Mouse (Mus musculus): ENCODE results near the gene 2810459M11Rik.

The 2810459M11Rik gene

DNA sequence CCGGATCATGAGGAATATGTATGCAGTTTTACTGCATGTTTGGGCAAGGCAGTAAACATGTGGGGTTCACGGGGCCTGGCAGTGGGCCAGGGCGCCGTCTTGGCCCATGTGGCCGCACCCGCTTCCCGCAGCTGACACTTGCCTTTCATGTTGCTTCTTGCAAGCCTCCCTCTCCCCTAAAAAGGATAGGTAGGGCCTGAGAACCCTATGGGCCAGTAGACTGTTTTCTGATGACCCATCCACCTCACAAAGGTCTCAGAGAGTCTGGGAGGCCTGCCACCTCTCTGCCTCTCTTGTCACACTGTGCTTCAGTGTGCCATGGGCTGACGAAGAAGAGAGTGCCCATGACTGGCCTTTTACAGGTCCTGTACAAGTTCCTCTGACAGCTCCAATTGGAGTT, 29.1 kb upstream of the 2810459M11Rik start, which contains the start of gene Spata3:
Gene Spata3, plus strand, starts transcription at position 301 of the 400 bp plus-strand sequence.
- H3K4me1 ChIP-seq (replicated peaks; ENCODE audit: low read depth, low read length): peaks cover 19% of the 10 kb centered on the region
- TF ChIP-seq NANOG (IDR thresholded peaks at IDR 0.05; ENCODE audit: borderline replicate concordance, low read length) (no peak), POU5F1 (IDR thresholded peaks at IDR 0.05; ENCODE audit: borderline replicate concordance, low read length) (no peak), CTCF (conservative IDR thresholded peaks at IDR 0.05; ENCODE audit: low read length) (no peak)
- H3K4me3 ChIP-seq (replicated peaks; ENCODE audit: low read length): peak within 1 kb of the TSS; percentile 41
- peaks cover 16% of the 10 kb centered on the region for H3K9me3 ChIP-seq (ENCODE audit: low read length)
- no peaks in the 10 kb centered on the region for H3K36me3 ChIP-seq (ENCODE audit: insufficient read depth, low read length)
- peaks cover 45% of the 10 kb centered on the region for H3K27me3 ChIP-seq (ENCODE audit: insufficient read depth, low read length)

DNA sequence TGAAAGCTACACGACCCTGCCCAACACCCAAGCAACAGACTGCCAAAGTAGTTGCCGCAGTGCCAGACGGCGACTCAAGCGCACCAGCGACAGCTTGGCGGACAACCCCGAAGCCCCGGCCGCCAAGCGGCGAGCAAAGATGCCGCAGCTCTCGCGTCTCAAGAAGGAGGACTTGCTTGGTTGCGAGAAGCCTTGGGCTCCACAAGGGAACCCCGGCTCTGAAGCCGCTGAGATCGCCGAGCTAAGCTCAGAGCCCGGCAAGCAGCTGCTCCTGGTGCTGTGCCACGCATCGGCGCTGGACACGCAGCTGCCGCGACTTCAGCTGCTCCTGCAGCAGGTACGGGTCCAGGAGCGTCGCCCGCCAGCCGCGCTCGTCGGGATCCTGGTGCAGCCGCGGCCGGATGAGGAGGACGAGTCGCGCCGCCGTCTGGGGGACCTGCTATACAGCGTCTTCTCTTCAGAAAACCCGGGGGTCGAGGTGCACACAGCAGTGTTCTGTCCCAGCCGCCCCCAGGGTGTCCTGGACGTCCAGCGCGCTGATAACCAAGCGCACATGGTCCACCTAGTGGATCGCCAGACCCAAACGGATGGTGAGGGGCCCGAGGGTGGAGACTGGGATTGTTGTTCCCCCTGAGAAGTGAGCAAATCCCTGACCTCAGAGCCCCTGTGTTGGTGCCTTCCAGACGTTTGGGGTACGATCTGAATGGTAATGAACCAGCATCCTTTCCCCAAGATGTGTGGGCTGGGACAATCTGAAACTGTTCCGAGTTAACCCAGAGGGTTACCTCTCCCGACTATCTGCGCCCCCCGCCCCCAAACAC, 27.2 kb upstream of the 2810459M11Rik start:
- Histone ChIP-seq H3K4me1 (replicated peaks; ENCODE audit: low read depth, low read length) (peaks cover 30% of the 10 kb centered on the region), H3K36me3 (ENCODE audit: insufficient read depth, low read length) (no peaks in the 10 kb centered on the region), H3K9me3 (ENCODE audit: low read length) (no peaks in the 10 kb centered on the region), H3K4me3 (replicated peaks; ENCODE audit: low read length) (peak overlapping the region; percentile 78), H3K27me3 (ENCODE audit: insufficient read depth, low read length) (peaks cover 50% of the 10 kb centered on the region)
- TF ChIP-seq NANOG (IDR thresholded peaks at IDR 0.05; ENCODE audit: borderline replicate concordance, low read length) (no peak), POU5F1 (IDR thresholded peaks at IDR 0.05; ENCODE audit: borderline replicate concordance, low read length) (no peak), CTCF (conservative IDR thresholded peaks at IDR 0.05; ENCODE audit: low read length) (no peak)

DNA sequence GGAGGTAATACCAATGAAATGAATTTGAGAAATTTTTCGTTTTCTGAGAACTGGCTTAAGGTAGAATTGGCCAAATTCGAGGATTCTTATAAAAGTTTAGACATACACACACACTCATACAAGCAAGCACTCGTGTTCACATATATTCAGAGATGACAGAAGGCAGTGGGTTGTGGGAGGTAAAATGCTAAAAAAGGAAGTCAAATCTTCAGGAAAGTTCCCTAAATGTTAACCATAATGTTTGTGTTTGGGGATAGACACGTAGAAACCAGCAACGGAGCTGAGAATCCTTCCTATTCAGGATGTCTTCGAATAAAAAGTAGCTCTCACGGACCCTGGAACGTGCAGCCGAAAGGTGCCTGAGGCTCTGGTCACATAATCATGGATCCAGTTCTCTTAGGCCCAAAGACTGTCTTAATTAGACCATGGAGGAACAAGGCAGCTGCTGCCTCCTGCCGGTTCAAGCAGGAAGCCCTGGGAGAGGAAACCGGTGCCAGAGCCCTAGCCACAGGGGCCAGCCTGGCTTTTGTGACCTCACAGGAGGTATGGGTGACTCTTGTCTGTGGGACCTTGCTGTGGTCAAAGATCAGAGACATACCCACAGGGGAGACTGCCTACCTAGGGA, 24.2 kb upstream of the 2810459M11Rik start:
- H3K9me3 ChIP-seq (ENCODE audit: low read length): no peaks in the 10 kb centered on the region
- peaks cover 55% of the 10 kb centered on the region for H3K27me3 ChIP-seq (ENCODE audit: insufficient read depth, low read length)
- TF ChIP-seq POU5F1 (IDR thresholded peaks at IDR 0.05; ENCODE audit: borderline replicate concordance, low read length) (no peak), NANOG (IDR thresholded peaks at IDR 0.05; ENCODE audit: borderline replicate concordance, low read length) (no peak), CTCF (conservative IDR thresholded peaks at IDR 0.05; ENCODE audit: low read length) (peak; percentile 57)
- H3K4me1 ChIP-seq (replicated peaks; ENCODE audit: low read depth, low read length): peaks cover 44% of the 10 kb centered on the region
- no peaks in the 10 kb centered on the region for H3K36me3 ChIP-seq (ENCODE audit: insufficient read depth, low read length)
- peak overlapping the region; percentile 70 for H3K4me3 ChIP-seq (replicated peaks; ENCODE audit: low read length)

DNA sequence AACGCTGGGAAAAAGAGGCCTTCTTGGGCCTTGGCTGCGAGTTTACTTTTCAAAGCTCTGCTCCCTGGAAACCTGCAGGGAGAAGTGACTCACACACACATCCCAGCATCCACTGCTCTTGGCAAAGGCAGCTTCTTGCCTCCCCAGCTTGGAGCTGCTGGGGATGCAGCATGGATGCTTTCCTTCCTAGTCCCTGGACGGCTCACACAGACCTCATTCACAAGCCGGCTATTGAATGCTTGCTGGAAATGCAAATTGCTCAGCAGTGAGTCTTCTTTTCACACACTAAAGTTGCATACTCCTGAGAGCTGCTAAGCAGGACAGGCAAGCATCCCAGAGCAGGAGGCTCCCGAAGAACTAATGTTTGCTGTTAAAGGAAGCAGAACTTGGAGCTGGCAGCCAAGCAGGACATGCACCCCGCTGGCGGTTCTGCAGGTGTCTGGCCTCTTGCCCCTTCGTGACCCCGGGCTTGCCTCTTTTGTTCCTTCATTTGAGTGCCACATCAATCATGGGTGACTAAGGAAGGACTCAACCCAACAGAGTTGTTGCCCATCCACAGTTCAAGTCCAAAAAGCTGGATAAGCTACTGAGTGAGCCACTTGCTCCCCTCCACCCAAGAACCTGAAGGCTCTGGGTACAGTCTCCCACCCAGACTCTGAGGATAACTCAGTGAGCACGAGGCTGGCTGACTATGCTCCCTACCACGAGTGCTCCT, 13.2 kb upstream of the 2810459M11Rik start:
- no peaks in the 10 kb centered on the region for H3K36me3 ChIP-seq (ENCODE audit: insufficient read depth, low read length)
- H3K27me3 ChIP-seq (ENCODE audit: insufficient read depth, low read length): peaks cover 5% of the 10 kb centered on the region; the same call in 1 of the 2 replicates
- peak overlapping the region; percentile 35; the same call in 1 of the 2 replicates for H3K4me3 ChIP-seq (replicated peaks; ENCODE audit: low read length)
- no peaks in the 10 kb centered on the region for H3K9me3 ChIP-seq (ENCODE audit: low read length)
- peaks cover 43% of the 10 kb centered on the region for H3K4me1 ChIP-seq (replicated peaks; ENCODE audit: low read depth, low read length)
- TF ChIP-seq NANOG (IDR thresholded peaks at IDR 0.05; ENCODE audit: borderline replicate concordance, low read length): no peak
- TF ChIP-seq CTCF (conservative IDR thresholded peaks at IDR 0.05; ENCODE audit: low read length): no peak
- no peak for TF ChIP-seq POU5F1 (IDR thresholded peaks at IDR 0.05; ENCODE audit: borderline replicate concordance, low read length)

DNA sequence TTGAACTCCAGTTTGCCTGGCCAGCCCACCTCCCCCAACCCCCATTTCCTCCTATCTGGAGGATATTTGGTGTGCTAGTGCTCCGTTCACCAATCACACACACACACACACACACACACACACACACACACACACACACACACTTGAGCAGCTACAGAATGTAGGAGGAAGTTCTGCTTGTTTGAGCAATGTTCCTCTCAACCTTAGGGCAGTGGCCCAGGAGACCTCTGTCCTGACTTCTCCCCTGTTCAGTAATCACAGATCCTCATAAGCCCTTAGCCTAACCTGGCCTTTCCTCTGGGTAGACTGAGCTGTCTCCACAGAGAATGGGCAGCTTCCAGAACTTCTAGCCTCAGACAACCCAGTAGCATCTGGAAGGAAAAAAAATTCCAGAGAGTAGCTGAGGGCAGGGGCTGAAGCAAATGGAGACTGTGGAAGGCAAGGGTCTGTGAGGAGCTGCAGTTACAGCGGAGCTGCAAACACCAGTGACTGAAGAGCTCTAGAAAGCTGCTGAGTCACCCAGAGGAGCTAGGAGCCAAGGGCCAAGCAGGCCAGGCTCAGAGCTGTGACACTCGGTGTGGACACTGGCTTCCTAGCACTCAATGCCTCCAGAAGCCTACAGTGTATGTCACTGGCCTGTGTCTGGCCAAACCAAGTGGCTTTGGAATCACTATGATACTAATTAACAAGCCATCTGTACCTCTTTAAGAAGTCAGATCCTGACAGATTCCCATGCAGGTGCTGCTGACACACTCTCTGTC, 7.3 kb upstream of the 2810459M11Rik start:
- no peak overlapping the region for H3K4me3 ChIP-seq (replicated peaks; ENCODE audit: low read length)
- peaks cover 10% of the 10 kb centered on the region for H3K27me3 ChIP-seq (ENCODE audit: insufficient read depth, low read length)
- TF ChIP-seq NANOG (IDR thresholded peaks at IDR 0.05; ENCODE audit: borderline replicate concordance, low read length) (no peak), POU5F1 (IDR thresholded peaks at IDR 0.05; ENCODE audit: borderline replicate concordance, low read length) (no peak), CTCF (conservative IDR thresholded peaks at IDR 0.05; ENCODE audit: low read length) (no peak)
- peaks cover 9% of the 10 kb centered on the region for H3K9me3 ChIP-seq (ENCODE audit: low read length)
- no peaks in the 10 kb centered on the region for H3K36me3 ChIP-seq (ENCODE audit: insufficient read depth, low read length)
- H3K4me1 ChIP-seq (replicated peaks; ENCODE audit: low read depth, low read length): peaks cover 41% of the 10 kb centered on the region

DNA sequence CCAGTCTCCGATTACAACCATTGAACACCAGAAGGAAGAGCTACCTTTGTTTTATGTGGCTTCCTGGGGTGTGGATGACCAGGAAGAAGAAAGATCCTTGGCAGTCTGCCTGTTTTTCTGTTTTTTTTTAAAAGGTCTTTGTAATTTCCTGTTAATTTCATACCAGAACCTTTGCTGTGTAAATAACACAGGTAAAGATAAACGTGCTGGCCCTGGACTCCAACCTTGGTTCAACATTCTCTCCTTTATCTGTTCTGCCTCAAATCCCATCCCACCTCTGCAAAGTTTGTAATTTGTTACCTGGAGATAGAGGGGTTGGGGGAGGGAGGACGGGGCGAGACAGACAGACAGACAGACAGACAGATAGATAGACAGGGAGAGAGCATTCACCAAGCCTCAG, 5.5 kb upstream of the 2810459M11Rik start:
- no peak for TF ChIP-seq NANOG (IDR thresholded peaks at IDR 0.05; ENCODE audit: borderline replicate concordance, low read length)
- no peak for TF ChIP-seq CTCF (conservative IDR thresholded peaks at IDR 0.05; ENCODE audit: low read length)
- no peak for TF ChIP-seq POU5F1 (IDR thresholded peaks at IDR 0.05; ENCODE audit: borderline replicate concordance, low read length)
- H3K4me1 ChIP-seq (replicated peaks; ENCODE audit: low read depth, low read length): peaks cover 33% of the 10 kb centered on the region
- peaks cover 28% of the 10 kb centered on the region for H3K27me3 ChIP-seq (ENCODE audit: insufficient read depth, low read length)
- H3K4me3 ChIP-seq (replicated peaks; ENCODE audit: low read length): no peak overlapping the region
- H3K36me3 ChIP-seq (ENCODE audit: insufficient read depth, low read length): no peaks in the 10 kb centered on the region
- H3K9me3 ChIP-seq (ENCODE audit: low read length): peaks cover 9% of the 10 kb centered on the region

DNA sequence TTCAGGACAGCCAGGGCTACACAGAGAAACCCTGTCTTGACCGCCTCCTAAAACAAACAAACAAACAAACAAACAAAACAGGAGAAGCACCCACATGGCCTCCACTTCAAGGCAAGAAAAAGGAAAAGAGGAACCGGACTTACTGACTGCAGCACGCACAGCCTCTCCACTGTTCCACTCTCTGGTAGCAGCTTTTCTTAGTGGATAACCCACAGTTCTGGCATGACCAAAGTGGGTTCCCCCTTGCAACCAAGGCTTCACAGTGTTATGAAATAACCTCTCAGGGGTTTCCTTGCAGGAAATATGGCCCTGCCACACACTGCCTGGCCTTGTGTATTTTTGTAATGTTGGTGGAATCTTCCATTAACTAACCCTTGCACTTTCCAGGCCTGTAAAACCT, 4.8 kb upstream of the 2810459M11Rik start:
- no peak for TF ChIP-seq POU5F1 (IDR thresholded peaks at IDR 0.05; ENCODE audit: borderline replicate concordance, low read length)
- no peak for TF ChIP-seq CTCF (conservative IDR thresholded peaks at IDR 0.05; ENCODE audit: low read length)
- TF ChIP-seq NANOG (IDR thresholded peaks at IDR 0.05; ENCODE audit: borderline replicate concordance, low read length): no peak
- Histone ChIP-seq H3K27me3 (ENCODE audit: insufficient read depth, low read length) (peaks cover 35% of the 10 kb centered on the region), H3K4me1 (replicated peaks; ENCODE audit: low read depth, low read length) (peaks cover 33% of the 10 kb centered on the region), H3K4me3 (replicated peaks; ENCODE audit: low read length) (no peak overlapping the region), H3K9me3 (ENCODE audit: low read length) (peaks cover 9% of the 10 kb centered on the region), H3K36me3 (ENCODE audit: insufficient read depth, low read length) (no peaks in the 10 kb centered on the region)
